Mouse (Mus musculus): ENCODE measurements around the gene Gm3636. TPM values are rescaled to one million over a fixed set of nuclear protein-coding genes. Genes with fewer than 3 reads are reported as not detected.
"Not testable (repeated sequence)": the region's sequence is repeated elsewhere in the genome, so short reads cannot be mapped to it uniquely, and the experiment has no call there.

The Gm3636 gene
- polyA plus RNA-seq (2014; fragmentation: Nextera tagmentation; extraction: Ambion mirVana) = 5.7 and 8.9 TPM in 2 replicates

DNA sequence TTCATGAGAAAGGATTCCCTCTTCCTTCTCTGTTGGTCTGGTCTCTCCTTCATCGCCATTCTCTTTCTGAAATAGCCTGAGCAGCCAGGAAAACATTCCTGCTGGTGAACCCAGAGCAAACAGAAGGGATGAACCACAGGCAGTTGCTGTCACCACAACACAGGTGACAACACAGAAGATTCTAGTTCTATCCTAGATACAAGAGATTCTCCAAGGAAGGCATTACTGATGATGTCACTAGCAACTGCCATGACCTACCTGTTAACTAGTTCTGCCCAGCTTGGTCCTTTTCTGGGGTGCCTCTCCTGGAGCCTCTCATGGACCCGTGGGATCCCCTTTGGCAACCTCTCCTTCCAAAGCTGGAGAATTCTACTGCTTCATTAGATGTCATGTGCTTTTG, at the start of gene Gm3636:
Gene Gm3636 (minus strand): TSS at position 101 of the 400 bp plus-strand sequence.
- H3K27me3 ChIP-seq (ENCODE audit: control insufficient read depth, insufficient read depth, low read length); ATAC-seq (ENCODE audit: insufficient number of reproducible peaks, insufficient read depth, low FRiP score, low read depth); H3K9ac ChIP-seq (replicated peaks; ENCODE audit: low read depth, low read length); H3K4me2 ChIP-seq (replicated peaks; ENCODE audit: low read depth, low read length); H3K36me3 ChIP-seq (ENCODE audit: control insufficient read depth, insufficient read depth, low read length); H3K9me3 ChIP-seq (ENCODE audit: control insufficient read depth, low read depth, low read length); H3K4me3 ChIP-seq (ENCODE audit: low read depth, low read length); H3K4me1 ChIP-seq (ENCODE audit: control insufficient read depth, insufficient read depth, low read length); H3K27ac ChIP-seq (ENCODE audit: low read length): not testable (repeated sequence)
- no CpG with 5 or more reads among the region's 2 CpGs for WGBS

DNA sequence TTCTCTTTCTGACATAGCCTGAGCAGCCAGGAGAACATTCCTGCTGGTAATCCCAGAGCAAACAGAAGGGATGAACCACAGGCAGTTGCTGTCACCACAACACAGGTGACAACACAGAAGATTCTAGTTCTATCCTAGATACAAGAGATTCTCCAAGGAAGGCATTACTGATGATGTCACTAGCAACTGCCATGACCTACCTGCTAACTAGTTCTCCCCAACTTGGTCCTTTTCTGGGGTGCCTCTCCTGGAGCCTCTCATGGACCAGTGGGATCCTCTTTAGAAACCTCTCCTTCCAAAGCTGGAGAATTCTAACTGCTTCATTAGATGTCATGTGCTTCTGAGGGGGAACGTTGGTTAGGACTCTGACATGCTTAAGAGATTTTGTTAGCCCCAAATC, 32.2 kb upstream of the Gm3636 start, which contains the start of gene Gm8362:
Gene Gm8362 (minus strand): TSS at position 101 of the 400 bp plus-strand sequence.
- no CpG with 5 or more reads among the region's 1 CpGs for WGBS
- H3K9ac ChIP-seq (replicated peaks; ENCODE audit: low read depth, low read length); H3K4me1 ChIP-seq (ENCODE audit: control insufficient read depth, insufficient read depth, low read length); H3K9me3 ChIP-seq (ENCODE audit: control insufficient read depth, low read depth, low read length); H3K27me3 ChIP-seq (ENCODE audit: control insufficient read depth, insufficient read depth, low read length); H3K36me3 ChIP-seq (ENCODE audit: control insufficient read depth, insufficient read depth, low read length); H3K4me2 ChIP-seq (replicated peaks; ENCODE audit: low read depth, low read length); ATAC-seq (ENCODE audit: insufficient number of reproducible peaks, insufficient read depth, low FRiP score, low read depth); H3K4me3 ChIP-seq (ENCODE audit: low read depth, low read length); H3K27ac ChIP-seq (ENCODE audit: low read length): not testable (repeated sequence)

DNA sequence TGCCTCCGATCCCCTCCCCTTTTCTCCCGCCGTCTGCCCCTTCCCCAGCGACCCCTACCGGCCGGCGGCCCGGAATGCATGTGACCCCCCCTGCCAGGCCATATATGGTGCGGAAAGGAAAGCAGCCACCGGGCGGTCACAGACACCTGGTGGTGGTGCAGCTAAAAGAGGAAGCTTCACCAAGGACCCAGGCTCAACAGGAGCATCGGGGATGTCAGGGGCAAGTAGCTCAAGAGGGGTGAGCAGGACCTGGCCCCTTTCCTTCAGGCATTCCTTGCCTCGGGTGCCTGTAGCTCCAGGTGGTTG, 15.1 kb upstream of the Gm3636 start:
- ATAC-seq (ENCODE audit: insufficient number of reproducible peaks, insufficient read depth, low FRiP score, low read depth); H3K4me2 ChIP-seq (replicated peaks; ENCODE audit: low read depth, low read length); H3K4me1 ChIP-seq (ENCODE audit: control insufficient read depth, insufficient read depth, low read length); H3K9ac ChIP-seq (replicated peaks; ENCODE audit: low read depth, low read length); H3K27ac ChIP-seq (ENCODE audit: low read length); H3K36me3 ChIP-seq (ENCODE audit: control insufficient read depth, insufficient read depth, low read length); H3K9me3 ChIP-seq (ENCODE audit: control insufficient read depth, low read depth, low read length); H3K27me3 ChIP-seq (ENCODE audit: control insufficient read depth, insufficient read depth, low read length): not testable (repeated sequence)
- H3K4me3 ChIP-seq (ENCODE audit: low read depth, low read length) = 0 out of 2 replicates have a peak overlapping the region, but pooled peaks have one; percentile 31
- WGBS = 0% methylated on average over 4 of the region's 13 CpGs

DNA sequence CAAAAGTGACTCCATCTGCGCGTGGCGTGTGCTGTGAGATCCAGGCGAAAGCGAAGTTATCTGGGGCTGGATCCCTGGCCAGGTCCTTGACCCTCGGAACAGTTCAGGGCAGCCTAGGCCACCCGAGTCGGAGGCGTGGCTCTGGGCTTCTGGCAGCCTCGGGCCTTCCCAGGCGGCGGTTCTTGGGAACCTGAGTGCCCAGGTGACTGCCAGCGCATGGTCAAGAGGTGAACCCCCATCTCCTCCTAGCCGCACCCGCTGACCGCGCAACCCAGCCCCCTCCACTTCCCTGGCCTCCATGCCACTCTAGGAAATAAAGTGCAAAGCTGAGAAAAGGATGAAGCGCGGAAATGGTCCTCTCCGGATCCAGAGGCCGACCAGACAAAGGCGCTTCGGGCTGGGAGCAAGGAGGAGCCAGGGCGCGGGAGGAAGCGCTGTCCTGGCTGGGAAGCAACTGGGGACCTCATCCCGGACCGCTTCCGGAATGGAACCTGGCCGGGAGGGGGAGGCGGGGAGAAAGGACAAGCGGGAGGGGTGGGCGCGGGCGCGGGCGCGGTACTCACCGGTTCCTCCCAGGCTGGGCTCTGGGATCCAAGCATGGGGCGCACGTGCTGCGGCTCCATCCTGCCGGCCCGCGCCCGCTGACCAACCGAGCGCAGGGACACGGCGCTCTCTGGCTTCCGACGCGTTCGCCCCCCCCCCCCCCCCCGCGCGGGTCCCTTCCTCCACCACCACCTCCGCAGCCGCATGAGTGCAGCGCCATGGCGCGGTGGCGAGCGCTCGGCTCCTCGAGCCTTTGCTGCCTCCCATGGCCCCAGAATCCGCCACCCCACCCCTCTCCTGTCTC, 14.5 kb upstream of the Gm3636 start:
- not testable (repeated sequence) for H3K9me3 ChIP-seq (ENCODE audit: control insufficient read depth, low read depth, low read length); H3K27me3 ChIP-seq (ENCODE audit: control insufficient read depth, insufficient read depth, low read length); ATAC-seq (ENCODE audit: insufficient number of reproducible peaks, insufficient read depth, low FRiP score, low read depth); H3K36me3 ChIP-seq (ENCODE audit: control insufficient read depth, insufficient read depth, low read length); H3K27ac ChIP-seq (ENCODE audit: low read length); H3K9ac ChIP-seq (replicated peaks; ENCODE audit: low read depth, low read length); H3K4me1 ChIP-seq (ENCODE audit: control insufficient read depth, insufficient read depth, low read length)
- peak overlapping the region; percentile 26; the same call in 1 of the 2 replicates for H3K4me2 ChIP-seq (replicated peaks; ENCODE audit: low read depth, low read length)
- 2% methylated on average over 28 of the region's 67 CpGs for WGBS
- H3K4me3 ChIP-seq (ENCODE audit: low read depth, low read length) = peak overlapping the region; percentile 31; the same call in 1 of the 2 replicates

DNA sequence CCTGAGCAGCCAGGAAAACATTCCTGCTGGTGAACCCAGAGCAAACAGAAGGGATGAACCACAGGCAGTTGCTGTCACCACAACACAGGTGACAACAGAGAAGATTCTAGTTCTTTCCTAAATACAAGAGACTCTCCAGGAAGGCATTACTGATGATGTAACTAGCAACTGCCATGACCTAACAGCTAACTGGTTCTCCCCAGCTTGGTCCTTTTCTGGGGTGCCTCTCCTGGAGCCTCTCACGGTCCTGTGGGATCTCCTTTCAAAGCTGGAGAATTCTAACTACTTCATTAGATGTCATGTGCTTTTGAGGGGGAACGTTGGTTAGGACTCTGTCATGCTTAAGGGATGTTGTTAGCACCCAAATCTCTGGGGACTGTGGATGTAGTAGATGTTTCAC, 22.0 kb downstream of the Gm3636 start, which contains the start of gene Gm8050:
Gene Gm8050 (minus strand): TSS at position 101 of the 400 bp plus-strand sequence.
- WGBS = 67% methylated on average over 1 of the region's 2 CpGs
- H3K9ac ChIP-seq (replicated peaks; ENCODE audit: low read depth, low read length); H3K27me3 ChIP-seq (ENCODE audit: control insufficient read depth, insufficient read depth, low read length): not testable (repeated sequence)

More for the DNA sequence above, 22.0 kb downstream of the Gm3636 start, which contains the start of gene Gm8050:
- H3K4me1 ChIP-seq (ENCODE audit: control insufficient read depth, insufficient read depth, low read length); H3K9me3 ChIP-seq (ENCODE audit: control insufficient read depth, low read depth, low read length); H3K36me3 ChIP-seq (ENCODE audit: control insufficient read depth, insufficient read depth, low read length); H3K4me2 ChIP-seq (replicated peaks; ENCODE audit: low read depth, low read length); H3K27ac ChIP-seq (ENCODE audit: low read length); H3K4me3 ChIP-seq (ENCODE audit: low read depth, low read length); ATAC-seq (ENCODE audit: insufficient number of reproducible peaks, insufficient read depth, low FRiP score, low read depth): not testable (repeated sequence)

Other genes with a start within 250 kb of the Gm3636 start
- gene Gm8356, start 205.0 kb downstream of the Gm3636 start, polyA plus RNA-seq (2014; fragmentation: Nextera tagmentation; extraction: Ambion mirVana) = not detected in 2 replicates
- 0.27 and 0.58 TPM in 2 replicates for gene Gm3629, start 151.7 kb downstream of the Gm3636 start, polyA plus RNA-seq (2014; fragmentation: Nextera tagmentation; extraction: Ambion mirVana)
- gene Gm3460, start 119.9 kb downstream of the Gm3636 start, polyA plus RNA-seq (2014; fragmentation: Nextera tagmentation; extraction: Ambion mirVana) = not detected in 2 replicates
- not detected in 2 replicates for gene Gm10251, start 58.2 kb downstream of the Gm3636 start, polyA plus RNA-seq (2014; fragmentation: Nextera tagmentation; extraction: Ambion mirVana)
- not detected in 2 replicates for gene Gm8050, start 22.1 kb downstream of the Gm3636 start, polyA plus RNA-seq (2014; fragmentation: Nextera tagmentation; extraction: Ambion mirVana)
- not detected in 2 replicates for gene Gm8362, start 32.1 kb upstream of the Gm3636 start, polyA plus RNA-seq (2014; fragmentation: Nextera tagmentation; extraction: Ambion mirVana)
- not detected in 2 replicates for gene Gm3642, start 98.0 kb upstream of the Gm3636 start, polyA plus RNA-seq (2014; fragmentation: Nextera tagmentation; extraction: Ambion mirVana)
- 2.1 and 2.2 TPM in 2 replicates for gene Gm3667, start 147.6 kb upstream of the Gm3636 start, polyA plus RNA-seq (2014; fragmentation: Nextera tagmentation; extraction: Ambion mirVana)
- gene Gm6356, start 231.5 kb upstream of the Gm3636 start, polyA plus RNA-seq (2014; fragmentation: Nextera tagmentation; extraction: Ambion mirVana) = not detected in 2 replicates

Data from stomach, embryonic 14.5 days (tissue).